Mouse (Mus musculus) MN1 (cell line): ENCODE results near the gene Gnb4.

Experiments used
- DNase-seq: peaks from one replicate; pipeline ENCODE4 v3.0.0-alpha.2; 2016; ENCODE audit warnings: low spot score

Gnb4 gene

DNA sequence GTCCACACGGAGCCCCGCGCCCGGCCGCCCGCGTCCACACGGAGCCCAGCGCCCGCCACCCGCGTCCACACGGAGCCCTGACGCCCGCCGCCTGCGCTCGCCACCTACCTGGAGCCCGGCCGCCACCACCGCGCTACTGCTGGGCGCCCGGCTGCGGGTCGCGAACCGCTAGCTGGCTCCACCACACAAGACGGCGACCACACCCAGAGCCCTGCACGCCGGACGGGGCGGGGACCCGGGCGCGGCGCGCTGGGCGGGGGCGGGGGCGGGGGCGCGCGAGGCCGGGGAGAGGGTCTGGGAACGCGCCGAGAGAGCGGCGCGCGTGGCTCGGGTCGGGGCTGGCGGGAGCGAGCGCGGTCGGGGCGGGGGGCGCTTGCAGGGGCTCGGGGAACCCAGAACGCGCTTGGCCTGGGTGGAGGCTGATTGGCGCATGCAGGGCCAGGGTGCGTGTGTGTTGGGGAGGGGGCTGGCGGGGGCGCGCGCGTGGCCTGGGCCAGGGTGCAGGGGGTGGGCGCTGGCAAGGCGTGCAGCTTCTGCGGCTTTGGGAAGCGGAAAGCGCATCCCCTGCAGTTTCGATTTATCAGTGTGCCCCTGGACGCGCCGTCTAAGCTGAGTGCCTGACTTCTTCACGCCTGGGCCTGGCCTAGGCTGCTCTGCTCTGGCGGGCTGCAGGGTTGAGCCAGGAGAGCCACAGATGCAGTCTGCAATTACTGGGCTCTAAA lies at the start of gene Gnb4:
Gene Gnb4, minus strand, starts transcription at position 255 of the 722 bp plus-strand sequence.
- DNase-seq: peak; percentile 34

DNA sequence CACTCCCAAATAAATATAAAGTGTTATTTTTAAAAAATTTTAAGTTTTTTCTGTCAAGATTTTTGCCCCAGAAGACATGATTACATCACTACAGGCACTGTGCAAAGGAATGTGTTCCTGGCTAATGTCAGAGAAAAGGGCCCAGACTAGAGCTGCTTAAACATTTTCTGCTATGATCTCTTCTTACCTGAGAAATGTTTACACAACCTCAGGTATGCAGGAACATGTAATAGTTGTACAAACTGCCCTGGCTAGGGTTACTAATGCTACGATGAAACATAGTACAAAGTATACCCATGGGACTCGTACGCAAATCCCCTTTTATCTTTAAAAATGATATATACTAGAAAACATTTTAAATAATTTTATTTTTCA lies 45.2 kb upstream of the Gnb4 start:
- DNase-seq: no peak

DNA sequence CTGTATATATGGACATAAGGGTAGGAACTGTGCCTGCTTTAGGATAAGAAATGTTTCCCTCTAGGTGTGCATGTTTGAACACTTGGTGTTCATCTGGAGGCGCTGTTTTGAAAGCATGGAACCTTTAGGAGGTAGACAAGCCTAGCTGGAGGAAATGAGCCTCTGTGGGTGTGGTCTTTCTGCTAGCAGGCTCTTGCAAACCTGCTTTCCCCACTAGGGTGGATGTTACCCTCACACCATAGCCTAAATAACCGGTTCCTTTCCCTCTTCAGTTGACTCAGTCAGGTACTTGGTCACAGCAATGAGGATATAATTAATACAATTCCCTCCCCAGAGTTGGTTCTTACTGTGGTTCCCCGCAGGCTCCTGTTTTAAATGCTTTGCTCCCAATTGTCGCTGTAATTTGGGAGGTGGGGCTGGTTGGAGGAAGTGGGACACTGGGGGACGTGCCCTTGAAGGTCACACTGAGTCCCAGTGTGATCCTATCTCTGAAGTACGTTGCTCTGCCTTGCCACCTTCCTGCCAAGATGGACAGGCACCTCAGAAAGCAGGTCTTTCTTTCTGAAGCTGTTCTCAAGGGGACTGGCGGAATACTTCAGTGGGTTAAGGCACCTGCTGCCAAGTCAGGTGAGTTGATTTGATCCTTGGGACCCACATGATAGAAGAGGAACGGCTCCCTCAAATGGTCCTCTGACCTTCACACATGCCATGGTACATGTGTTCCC lies 44.6 kb upstream of the Gnb4 start:
- no peak for DNase-seq

DNA sequence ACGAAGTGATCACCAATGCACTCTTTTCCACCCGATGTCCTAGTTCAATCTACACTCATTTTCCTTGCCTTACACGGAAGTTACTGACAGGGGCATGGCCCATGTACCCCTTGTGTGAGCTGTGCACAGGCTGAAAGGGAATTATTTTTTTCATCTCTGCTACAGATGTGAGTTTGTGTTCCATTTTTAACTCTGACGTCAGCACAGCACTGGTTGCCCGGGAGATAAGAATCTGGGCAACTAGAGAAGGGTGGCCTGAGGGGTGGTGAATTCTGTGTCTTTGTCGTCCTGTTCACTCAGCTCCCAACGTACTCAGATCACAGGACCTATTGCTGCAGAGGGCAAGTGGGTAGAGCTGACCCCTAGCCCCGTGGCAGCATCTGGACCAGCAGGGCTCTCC lies 43.9 kb upstream of the Gnb4 start:
- DNase-seq: no peak

DNA sequence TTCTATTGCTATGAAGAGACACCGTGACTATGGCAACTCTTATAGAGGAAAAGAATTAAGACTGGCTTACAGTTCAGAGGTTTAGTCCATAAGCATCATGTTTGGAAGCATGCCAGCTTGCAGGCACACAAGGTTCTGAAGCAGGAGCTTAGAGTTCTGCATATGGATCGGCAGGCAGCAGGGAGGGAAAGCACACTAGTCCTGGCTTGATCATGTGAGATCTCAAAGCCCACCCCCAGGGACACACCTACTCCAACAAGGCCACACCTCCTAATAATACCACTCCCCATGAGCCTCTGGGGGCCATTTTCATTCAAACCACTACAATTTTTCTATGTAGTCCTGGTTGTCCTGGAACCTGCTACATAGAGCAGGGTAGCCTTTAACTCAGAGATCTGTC lies 43.1 kb upstream of the Gnb4 start:
- no peak for DNase-seq

DNA sequence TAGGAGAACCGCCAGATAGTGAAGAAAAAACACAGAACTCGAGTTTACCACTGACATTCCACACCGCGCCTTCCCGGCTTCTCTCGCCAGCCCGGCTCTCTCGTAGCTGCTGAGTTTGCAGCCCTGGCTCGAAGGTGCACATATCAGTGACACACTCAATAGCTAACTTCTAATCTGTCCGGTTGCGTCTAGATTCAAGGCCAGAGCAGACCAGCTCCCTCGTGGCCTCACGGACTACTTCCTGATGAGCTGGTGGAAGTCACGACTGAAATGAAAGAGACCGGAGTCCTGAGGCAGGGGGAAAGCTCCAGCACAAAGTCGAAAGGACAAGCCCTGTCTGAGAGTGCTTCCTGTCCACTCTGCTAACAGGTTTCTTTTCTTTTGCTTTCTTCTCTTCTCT lies 42.4 kb upstream of the Gnb4 start:
- DNase-seq: no peak

DNA sequence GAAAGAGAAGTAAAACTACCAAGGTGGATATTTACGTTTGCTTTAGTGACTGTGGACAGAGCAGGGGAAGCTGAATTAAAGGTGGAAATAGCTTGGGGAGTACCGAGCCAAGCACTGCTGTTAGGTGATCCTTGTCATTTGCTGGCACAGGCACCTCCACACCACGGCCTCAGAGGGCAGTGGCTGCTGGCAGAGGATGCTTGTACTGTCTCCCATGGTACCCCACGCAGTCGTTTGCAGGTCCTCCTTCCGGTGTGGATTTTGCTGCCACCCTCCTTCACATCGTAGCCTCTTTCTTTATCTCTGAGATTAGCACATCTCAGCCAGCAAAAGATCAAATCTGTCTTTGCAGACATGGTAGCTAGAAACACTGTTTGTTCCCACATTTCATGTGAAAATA lies 42.0 kb upstream of the Gnb4 start:
- no peak for DNase-seq

DNA sequence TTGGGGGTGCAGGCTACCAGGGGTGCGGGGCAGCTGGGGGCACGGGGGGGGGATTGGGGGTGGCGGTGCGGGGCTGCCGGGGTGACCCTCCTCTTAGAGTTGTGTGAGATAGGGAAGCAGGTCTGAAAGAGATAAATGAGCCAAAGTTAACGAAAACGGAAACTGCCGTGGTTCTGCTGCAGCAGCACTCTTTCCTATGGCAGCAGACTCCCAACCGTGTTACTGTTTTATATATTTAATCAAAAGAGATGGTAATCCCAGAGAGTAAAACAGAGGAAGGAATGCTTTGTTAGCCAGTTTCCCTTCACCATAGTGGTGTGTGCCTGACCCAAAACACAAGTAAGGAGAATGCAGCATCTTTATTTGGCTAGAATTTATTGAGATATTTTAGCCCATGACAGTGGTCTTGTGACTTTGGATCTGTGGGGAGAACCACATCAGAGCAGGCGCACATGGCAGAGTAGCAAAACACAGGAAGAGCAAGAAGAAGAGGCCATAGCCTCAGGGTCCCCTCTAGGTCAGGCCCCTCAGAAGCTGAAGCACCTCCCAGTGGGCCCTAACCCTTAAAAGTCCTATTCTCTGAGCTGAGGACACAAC lies 40.1 kb upstream of the Gnb4 start:
- DNase-seq: no peak

DNA sequence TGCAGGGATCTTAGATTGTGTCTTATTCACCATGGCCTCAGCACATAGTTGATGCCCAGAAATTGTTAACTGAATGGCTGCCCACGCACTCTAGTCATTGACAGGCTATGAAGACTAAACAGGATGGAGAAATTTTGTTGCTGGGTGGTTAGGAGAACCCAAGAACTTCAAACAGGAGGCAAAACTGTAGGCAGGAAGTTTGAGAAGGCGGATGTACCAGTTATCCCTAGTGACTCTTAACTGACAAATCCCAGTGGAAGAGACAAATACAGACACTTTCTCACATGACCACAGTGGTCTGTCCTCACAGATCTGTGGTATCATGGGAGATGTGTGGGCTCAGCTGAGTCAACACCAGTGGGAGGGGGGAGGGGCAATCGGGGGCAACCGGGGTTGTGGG lies 39.6 kb upstream of the Gnb4 start:
- DNase-seq: no peak

DNA sequence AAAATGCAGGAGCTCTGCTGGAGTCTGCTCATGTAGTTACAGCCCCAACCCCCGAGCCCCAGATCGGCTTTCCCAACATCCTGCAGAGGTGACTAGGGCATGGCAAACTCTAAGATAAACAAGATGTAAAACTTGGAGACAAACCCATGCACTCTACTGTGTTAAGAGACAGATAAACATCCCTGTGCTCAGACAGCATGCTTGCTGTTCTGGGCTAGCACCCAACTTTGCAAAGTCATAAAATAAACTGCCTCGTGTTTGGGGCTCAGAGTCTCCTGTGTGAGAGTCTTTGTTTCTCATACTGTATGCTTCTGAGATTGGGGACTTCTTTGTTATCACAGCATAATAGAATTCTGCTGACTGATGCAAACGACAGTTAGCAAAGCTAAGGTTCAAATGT lies 36.4 kb upstream of the Gnb4 start:
- no peak for DNase-seq

DNA sequence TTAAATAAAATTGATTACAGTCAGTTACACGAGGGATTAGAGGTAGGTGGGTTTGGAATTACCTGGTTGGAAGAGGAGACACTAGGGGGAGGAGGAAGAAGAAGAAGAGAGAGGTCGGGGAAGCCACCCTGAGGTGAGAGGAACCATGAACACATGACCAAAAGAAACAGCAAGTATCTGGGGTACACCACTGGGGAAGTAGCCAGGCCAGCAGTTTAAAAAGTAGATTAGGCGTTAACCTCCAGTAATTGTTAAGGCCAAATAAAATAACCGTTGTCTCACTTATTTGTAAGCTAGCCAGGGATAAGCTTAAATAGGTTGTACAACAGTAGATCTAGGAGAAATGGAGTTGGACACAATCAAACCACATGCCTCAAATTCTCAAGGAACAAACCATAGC lies 32.9 kb upstream of the Gnb4 start:
- DNase-seq: no peak

DNA sequence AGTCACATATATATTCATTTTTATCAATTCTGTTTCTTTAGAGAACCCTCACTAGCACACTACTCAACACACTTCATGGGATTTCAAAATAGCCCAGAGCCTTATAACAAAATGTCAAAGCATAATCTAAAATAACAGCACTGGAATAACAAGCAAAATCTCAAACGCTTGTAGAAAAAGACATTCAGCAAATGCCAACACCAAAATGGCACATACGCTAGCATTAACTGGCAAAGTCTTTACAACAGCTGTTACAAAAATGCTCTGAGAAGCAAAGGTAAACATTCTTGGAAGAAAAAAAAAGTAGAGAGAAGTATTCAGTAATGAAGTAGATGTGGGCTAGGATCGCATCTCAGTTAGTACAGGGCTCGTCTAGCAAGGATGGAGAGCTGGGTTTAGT lies 30.5 kb upstream of the Gnb4 start:
- DNase-seq: no peak

DNA sequence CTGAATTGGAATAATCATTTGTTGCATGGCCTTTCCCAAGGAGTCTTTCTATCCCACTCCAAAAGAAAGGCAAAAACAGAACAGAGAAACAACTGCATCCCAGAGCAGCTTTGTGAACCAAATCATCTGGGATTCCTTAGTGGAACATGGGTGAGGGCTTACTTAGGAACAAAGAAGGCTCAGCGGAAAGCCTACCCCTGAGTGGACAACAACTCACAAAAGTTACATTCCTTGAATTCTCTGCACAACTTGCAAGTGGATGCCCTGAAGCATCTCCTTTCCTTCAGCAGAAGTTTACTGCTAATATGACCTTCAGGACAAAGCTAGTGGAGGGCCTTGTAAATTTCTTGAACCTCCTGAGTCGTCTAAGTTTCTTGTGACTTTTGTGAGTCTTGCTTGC lies 28.4 kb upstream of the Gnb4 start:
- DNase-seq: no peak

DNA sequence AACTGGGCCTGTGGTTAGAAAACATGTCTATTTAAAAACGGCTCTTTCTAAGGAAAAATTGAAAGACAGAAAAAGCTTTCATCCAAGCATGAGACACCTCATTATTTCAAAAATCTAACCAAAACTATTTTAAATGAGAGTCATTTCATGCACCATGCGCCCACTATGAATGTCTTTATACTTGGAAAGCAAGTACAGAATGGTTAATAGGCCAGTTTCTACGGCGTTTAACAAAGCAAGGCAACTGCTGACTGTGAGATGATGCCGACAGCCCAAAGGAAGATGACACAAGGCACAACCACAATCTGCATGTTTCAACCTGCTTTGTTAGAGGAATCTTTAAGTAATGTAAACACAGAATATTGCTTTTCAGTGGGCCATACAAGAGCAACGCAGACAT lies 25.7 kb upstream of the Gnb4 start:
- no peak for DNase-seq

DNA sequence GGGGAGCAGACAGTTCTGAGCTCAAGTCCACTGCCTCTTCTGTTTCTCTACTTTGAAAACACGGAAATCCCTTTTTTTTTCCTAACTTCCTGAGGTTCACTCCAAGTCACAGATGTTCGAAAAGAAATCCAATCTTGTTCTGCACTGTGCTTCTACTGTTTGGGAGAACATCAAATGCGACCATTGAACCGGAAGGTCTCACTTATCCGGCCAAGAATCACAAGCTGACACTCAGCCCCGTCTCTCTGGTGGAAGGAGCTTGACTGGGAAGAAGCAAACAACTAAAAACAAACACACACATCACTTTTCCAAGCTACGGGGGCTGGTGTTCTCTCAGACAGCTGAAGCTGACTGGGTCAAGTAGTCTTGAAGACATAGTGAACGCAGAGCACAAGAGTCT lies 21.9 kb upstream of the Gnb4 start:
- no peak for DNase-seq

DNA sequence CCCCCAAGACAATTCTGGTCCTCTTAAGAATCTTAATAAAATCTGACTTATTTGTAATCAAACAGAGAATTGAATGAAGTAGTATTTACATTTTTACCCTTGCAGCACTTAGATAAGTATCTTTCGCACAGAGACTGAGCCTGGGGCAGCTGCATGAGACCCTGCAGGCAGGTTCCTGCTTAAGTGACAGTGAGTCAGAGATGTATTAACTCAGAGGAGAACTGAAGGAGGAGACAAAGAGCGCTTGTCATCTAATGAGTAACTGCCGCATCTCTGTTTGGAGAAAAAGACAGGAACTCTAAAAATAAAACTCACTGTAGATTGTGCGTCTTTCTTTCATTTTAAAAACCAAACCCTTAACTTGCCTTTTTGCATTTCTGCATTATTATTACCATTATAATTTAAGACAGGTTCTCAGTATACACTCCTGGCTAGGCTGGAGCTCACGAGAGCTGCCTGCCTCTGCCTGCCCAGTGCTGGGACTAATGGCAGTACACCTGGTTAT lies 16.4 kb upstream of the Gnb4 start:
- no peak for DNase-seq

DNA sequence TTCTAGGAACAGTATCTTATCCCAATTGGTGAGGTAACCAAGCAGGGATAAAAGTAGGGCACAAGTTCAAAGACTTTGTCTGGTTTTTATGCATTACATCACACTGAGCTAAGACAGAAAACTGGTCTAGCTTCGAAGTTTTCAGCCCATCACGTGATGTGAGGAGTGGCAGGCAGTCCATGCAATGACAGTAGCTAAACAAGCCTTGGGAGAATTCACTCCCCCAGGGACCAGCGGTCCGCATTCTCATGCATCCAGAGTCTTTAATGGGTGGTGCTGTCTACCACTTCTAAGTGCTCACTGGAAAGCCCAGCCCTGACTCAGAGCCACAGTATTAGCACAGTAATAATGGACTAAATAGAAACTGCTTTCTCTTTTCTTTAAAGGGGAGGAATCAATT lies 13.8 kb upstream of the Gnb4 start:
- no peak for DNase-seq

DNA sequence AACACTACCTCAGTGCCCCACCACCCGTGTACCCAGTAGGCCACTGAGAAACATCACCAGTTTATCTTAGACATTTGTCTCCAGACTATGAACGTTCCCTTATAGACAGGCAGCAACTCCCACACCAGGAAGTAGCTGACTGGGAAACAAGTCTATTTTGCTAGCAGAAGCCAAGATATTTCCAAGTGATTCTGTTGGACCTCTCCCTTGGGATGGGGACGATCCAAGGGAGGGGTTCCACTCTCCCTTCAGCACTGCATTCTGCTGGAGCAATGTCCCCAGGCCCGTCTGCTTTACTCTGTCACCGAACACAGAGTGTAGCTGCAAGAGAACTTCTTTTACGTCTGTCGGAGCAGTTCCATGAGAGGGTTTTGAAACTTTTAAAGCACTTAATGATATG lies 11.8 kb upstream of the Gnb4 start:
- no peak for DNase-seq

DNA sequence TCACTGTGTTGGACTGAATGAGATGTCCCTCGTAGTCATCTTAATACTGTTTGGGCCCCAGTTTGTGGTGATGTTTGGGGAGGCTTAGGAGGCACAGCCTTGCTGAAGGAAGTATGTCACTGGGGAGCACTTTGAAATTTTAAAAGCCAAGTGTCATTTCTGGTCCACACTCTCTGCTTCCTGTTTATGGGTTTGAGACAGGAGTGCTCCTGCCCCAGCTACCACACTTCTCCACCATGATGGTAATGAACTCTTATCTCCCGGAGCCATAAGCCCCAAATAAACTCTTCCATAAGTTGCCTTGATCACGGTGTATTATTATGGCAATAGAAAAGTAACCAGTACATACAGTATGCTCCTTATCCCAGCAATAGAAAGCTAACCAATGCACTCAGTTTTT lies 5.7 kb upstream of the Gnb4 start:
- no peak for DNase-seq

DNA sequence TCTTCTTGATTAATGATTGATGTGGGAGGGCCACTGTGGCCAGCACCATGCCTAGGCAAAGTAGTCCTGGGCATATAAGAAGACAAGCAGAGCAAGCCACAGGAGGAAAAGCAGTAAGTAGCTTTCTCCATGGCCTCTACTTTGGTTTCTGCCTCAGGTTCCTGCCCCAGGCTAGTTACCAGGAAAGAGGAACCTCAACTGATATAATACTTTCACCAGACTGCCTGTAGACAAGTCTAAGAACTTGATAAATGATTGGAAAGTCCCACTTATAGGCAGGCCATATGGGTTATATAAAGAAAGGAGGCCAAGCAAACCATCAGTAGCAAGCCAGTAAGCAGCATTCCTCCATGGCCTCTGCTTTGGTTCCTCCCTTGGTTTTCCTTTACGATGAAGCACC lies 5.3 kb upstream of the Gnb4 start:
- no peak for DNase-seq

DNA sequence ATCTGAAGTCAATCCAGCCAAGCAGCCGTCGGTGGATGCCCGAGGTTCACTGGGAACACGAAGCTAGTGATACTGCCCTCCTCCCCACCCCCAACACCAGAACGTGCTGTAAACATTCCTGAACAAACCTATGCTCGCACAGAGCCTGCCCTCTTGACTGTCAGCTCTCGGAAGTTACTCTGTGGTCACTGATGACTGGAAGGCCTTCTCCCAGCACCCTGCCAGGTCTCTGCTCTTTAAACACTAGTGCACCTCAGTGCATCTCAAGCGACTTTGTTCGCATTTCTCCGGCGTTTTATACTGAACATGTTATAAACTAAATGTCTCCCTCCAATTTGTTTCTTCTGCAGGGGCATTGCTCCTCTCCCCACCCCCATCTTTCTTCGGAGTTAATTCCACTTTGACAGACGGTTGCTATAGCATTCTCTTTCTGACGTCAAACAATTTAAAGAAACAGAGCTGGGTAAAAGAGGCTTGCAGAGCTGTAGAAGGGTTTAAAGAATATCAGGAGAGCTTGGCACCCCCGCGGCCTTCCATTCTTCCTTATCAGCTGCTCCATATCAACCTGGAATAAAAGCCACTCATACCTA lies 763 bp upstream of the Gnb4 start:
- no peak for DNase-seq

DNA sequence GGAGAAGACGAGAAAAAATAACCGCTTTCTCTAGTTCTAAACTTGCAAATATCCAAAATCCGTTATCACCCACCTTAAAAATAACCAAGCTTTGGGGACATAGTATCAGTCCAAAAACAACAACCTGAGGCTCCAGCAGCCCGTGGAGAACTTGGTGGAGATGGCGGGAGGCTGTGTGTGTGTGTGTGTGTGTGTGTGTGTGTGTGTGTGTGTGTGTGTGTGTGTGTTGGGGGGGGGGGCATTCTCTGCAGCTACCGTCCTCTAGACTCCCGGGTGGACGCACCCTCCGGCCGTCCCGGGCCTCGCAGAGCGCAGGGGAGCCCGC lies 417 bp downstream of the Gnb4 start:
- no peak for DNase-seq

DNA sequence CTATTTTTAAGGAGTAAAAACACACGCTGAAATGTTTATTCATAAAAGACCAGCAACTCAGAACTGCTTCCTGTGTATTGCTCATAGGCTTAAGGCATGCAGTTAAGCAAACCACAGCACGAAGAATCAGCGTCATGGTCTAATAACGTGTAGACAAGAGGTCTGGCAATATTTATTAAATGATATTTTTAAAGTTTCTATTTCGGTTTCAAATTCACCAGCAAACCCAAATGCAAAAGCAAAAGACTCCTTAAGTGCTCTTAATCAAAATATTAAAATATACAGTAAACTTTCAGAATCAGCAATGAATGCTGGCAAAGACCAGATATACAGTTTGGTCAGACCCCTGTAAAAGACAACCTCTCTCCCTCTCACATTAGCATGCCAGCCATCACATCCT lies 1.0 kb downstream of the Gnb4 start:
- DNase-seq: no peak
